ENCODE assay signal across 32 mouse cellular contexts in genomic region chr3:59133189-59133588, GRCm38 (mm10). TPM values are rescaled to one million over a fixed set of nuclear protein-coding genes. Genes with fewer than 3 reads are reported as not detected.
A peak's percentile ranks its signal among the peaks of the same experiment; 100 is the strongest.
DNase-seq lines count a peak whose midpoint lies in the region; ATAC-seq and TF ChIP-seq lines count a peak whose summit lies in the region.
"Had no signal": no experiment of that assay in that cellular context is flagged by ENCODE, and none has a peak within 500 bp of the region (broad histone marks: within the 10 kb centered on the region; RNA-seq: fewer than 3 reads in every experiment).

No protein-coding gene starts in this region.

- peak; percentile 92 for DNase-seq in 416B (ENCODE audit: low read depth)
- no peak for DNase-seq in midbrain, postnatal 0 days (ENCODE audit: low spot score)
- no peak for DNase-seq in layer of hippocampus, postnatal 14 days (ENCODE audit: low spot score in 2 of 2)
- no peak for DNase-seq in cerebellum, adult 11 months
- no peak for DNase-seq in testis, postnatal 10 days (ENCODE audit: low spot score)
- DNase-seq: adrenal gland, adult 8-10 months; cerebellum, adult 18-20 months; cerebellum, postnatal 25 days; embryo, embryonic 11 days; gastrocnemius, postnatal 10 days; heart, adult 18-20 months; heart, postnatal 10 days; kidney, adult 9 months; kidney, postnatal 14 days; lung, postnatal 36 days; retina, postnatal 1 day; right cerebral cortex, postnatal 25 days; thymus, adult 18-20 months had no signal

- no peak overlapping the region for H3K27ac ChIP-seq in liver, embryonic 12.5 days
- H3K27ac ChIP-seq in midbrain, postnatal 0 days (ENCODE audit: low read depth, low read length): no peak overlapping the region
- H3K27ac ChIP-seq: embryonic facial prominence, embryonic 13.5 days; forebrain, embryonic 13.5 days; hindbrain, embryonic 13.5 days; lung, embryonic 15.5 days had no signal

- ATAC-seq in common myeloid progenitor, adult 5-6 weeks (replicated peaks; ENCODE audit: low read depth, poor library complexity, severe bottlenecking): peak; percentile 87
- ATAC-seq in liver, embryonic 12.5 days: peak; percentile 78
- peak; percentile 49 for ATAC-seq in megakaryocyte, adult 5-6 weeks (ENCODE audit: poor library complexity, severe bottlenecking)
- no peak for ATAC-seq in midbrain, postnatal 0 days (ENCODE audit: low FRiP score)
- ATAC-seq: forebrain, embryonic 13.5 days had no signal

- no peak for TF ChIP-seq CTCF in midbrain, postnatal 0 days (IDR thresholded peaks at IDR 0.05)

- no peaks in the 10 kb centered on the region for H3K9me3 ChIP-seq in liver, embryonic 12.5 days (replicated peaks)
- no peaks in the 10 kb centered on the region for H3K9me3 ChIP-seq in midbrain, postnatal 0 days (ENCODE audit: low read length)
- H3K9me3 ChIP-seq: embryonic facial prominence, embryonic 13.5 days; forebrain, embryonic 13.5 days; G1E; heart, embryonic 12.5 days; hindbrain, embryonic 13.5 days; lung, embryonic 15.5 days had no signal

- H3K27me3 ChIP-seq in liver, embryonic 12.5 days (replicated peaks): no peaks in the 10 kb centered on the region
- H3K27me3 ChIP-seq in midbrain, postnatal 0 days (ENCODE audit: insufficient read depth, low read length): no peaks in the 10 kb centered on the region
- H3K27me3 ChIP-seq: CH12.LX; embryonic facial prominence, embryonic 13.5 days; forebrain, embryonic 13.5 days; heart, embryonic 12.5 days; hindbrain, embryonic 13.5 days; lung, embryonic 15.5 days had no signal

- 10% methylated on average over 5 of the region's 5 CpGs for whole genome bisulfite sequencing in liver, embryonic 12.5 days (ENCODE audit: insufficient replicate concordance)
- WGBS in midbrain, postnatal 0 days: 90% methylated on average over 5 of the region's 5 CpGs

- H3K4me2 ChIP-seq in liver, embryonic 12.5 days: peak overlapping the region; percentile 15
- no peak overlapping the region for H3K4me2 ChIP-seq in midbrain, postnatal 0 days (ENCODE audit: low read depth, low read length, poor library complexity, severe bottlenecking)
- H3K4me2 ChIP-seq: embryonic facial prominence, embryonic 13.5 days; forebrain, embryonic 13.5 days; heart, embryonic 12.5 days; hindbrain, embryonic 13.5 days; lung, embryonic 15.5 days; midbrain, embryonic 11.5 days had no signal

- H3K36me3 ChIP-seq in liver, embryonic 12.5 days: no peaks in the 10 kb centered on the region
- no peaks in the 10 kb centered on the region for H3K36me3 ChIP-seq in midbrain, postnatal 0 days (ENCODE audit: insufficient read depth, low read length)
- H3K36me3 ChIP-seq: embryonic facial prominence, embryonic 13.5 days; G1E; heart, embryonic 12.5 days; hindbrain, embryonic 13.5 days; lung, embryonic 15.5 days had no signal

- peaks cover 42% of the 10 kb centered on the region for H3K4me1 ChIP-seq in liver, embryonic 12.5 days
- H3K4me1 ChIP-seq in midbrain, postnatal 0 days (ENCODE audit: insufficient read depth, low read length): no peaks in the 10 kb centered on the region
- H3K4me1 ChIP-seq: forebrain, embryonic 13.5 days; hindbrain, embryonic 13.5 days had no signal

- H3K4me3 ChIP-seq in liver, embryonic 12.5 days: no peak overlapping the region
- H3K4me3 ChIP-seq in midbrain, postnatal 0 days (ENCODE audit: low read depth, low read length): no peak overlapping the region
- H3K4me3 ChIP-seq: embryonic facial prominence, embryonic 13.5 days; erythroblast, embryonic 14.5 days; forebrain, embryonic 13.5 days; heart, embryonic 12.5 days; hindbrain, embryonic 13.5 days; lung, embryonic 15.5 days had no signal

- no peak overlapping the region for H3K9ac ChIP-seq in liver, embryonic 12.5 days
- no peak overlapping the region for H3K9ac ChIP-seq in midbrain, postnatal 0 days (replicated peaks; ENCODE audit: low read length, poor library complexity, severe bottlenecking)
- H3K9ac ChIP-seq: embryonic facial prominence, embryonic 13.5 days; forebrain, embryonic 13.5 days; heart, embryonic 12.5 days; hindbrain, embryonic 13.5 days; lung, embryonic 15.5 days had no signal

RNA-seq across cellular contexts. Expression of gene P2ry14, which starts 20.2 kb away (rescaled TPM):
- total RNA-seq in common myeloid progenitor, adult 5-6 weeks (2017): 18.9 and 22.0 TPM in 2 replicates
- 1.7 and 2.4 TPM in 2 replicates for polyA plus RNA-seq in liver, embryonic 12.5 days (2016; fragmentation: Nextera tagmentation; extraction: Ambion mirVana)
- 7.0 and 11.9 TPM in 2 replicates for total RNA-seq in megakaryocyte, adult 5-6 weeks (2015)
- 6.2 and 6.8 TPM in 2 replicates for total RNA-seq in megakaryocyte, adult 5-6 weeks (2017)
- 2.8 and 3.2 TPM in 2 replicates for total RNA-seq in midbrain, postnatal 0 days (2014; rRNA removed)
- 4.3 and 4.6 TPM in 2 replicates for polyA plus RNA-seq in midbrain, postnatal 0 days (2015; fragmentation: Nextera tagmentation; extraction: Ambion mirVana)
- 1 to 10 TPM; 2.8 to 3.1 TPM for total RNA-seq in layer of hippocampus, postnatal 14 days (2021)
- polyA plus RNA-seq: erythroblast, embryonic 14.5 days; G1E had no signal

RNA-seq across cellular contexts. Expression of gene Gpr171, which starts 31.6 kb away (rescaled TPM):
- 55.6 and 57.4 TPM in 2 replicates for total RNA-seq in common myeloid progenitor, adult 5-6 weeks (2017)
- polyA plus RNA-seq in liver, embryonic 12.5 days (2016; fragmentation: Nextera tagmentation; extraction: Ambion mirVana): 2.2 and 2.3 TPM in 2 replicates
- 6.7 and 7.6 TPM in 2 replicates for total RNA-seq in megakaryocyte, adult 5-6 weeks (2015)
- total RNA-seq in megakaryocyte, adult 5-6 weeks (2017): 8.3 and 9.0 TPM in 2 replicates
- total RNA-seq in midbrain, postnatal 0 days (2014; rRNA removed): not detected in 2 replicates
- 0.43 and 0.74 TPM in 2 replicates for polyA plus RNA-seq in midbrain, postnatal 0 days (2015; fragmentation: Nextera tagmentation; extraction: Ambion mirVana)
- not detected for total RNA-seq in layer of hippocampus, postnatal 14 days (2021)
- total RNA-seq: heart, postnatal 10 days; layer of hippocampus, adult 8-10 months; left cerebral cortex, postnatal 25 days had no signal
- polyA plus RNA-seq: erythroblast, embryonic 14.5 days; G1E had no signal
